Mouse (Mus musculus) midbrain, embryonic 12.5 days (tissue): Measurements from ENCODE around the gene Rtl3. TPM values are rescaled to one million over a fixed set of nuclear protein-coding genes. Genes with fewer than 3 reads are reported as not detected.

Experiments used
- ATAC-seq: fragments of 200-750 bp; cut with Nextera tagmentation; 2 replicates; pipeline ENCODE4 v1.8.0; 2017; ENCODE audit warnings: low read depth, moderate TSS enrichment, moderate library complexity; ENCODE audit not compliant: low FRiP score
- H3K27ac ChIP-seq: fragments of 300-500 bp; sonication (generic); replicated peaks from 2 replicates; pipeline ENCODE4 v1.5.1; 2016; ENCODE audit warnings: mild to moderate bottlenecking
- H3K27me3 ChIP-seq: fragments of 300-500 bp; sonication (generic); 2 replicates; pipeline ENCODE4 v1.6.1; 2016; ENCODE audit warnings: mild to moderate bottlenecking
- H3K36me3 ChIP-seq: fragments of 300-500 bp; sonication (generic); 2 replicates; pipeline ENCODE4 v1.6.1; 2016
- H3K4me1 ChIP-seq: fragments of 300-500 bp; sonication (generic); 2 replicates; pipeline ENCODE4 v1.6.1; 2016
- H3K4me2 ChIP-seq: fragments of 300-500 bp; sonication (generic); replicated peaks from 2 replicates; pipeline ENCODE4 v1.6.1; 2016; ENCODE audit warnings: mild to moderate bottlenecking, moderate library complexity
- H3K4me3 ChIP-seq: fragments of 300-500 bp; sonication (generic); 2 replicates; pipeline ENCODE4 v1.5.1; 2016; ENCODE audit warnings: mild to moderate bottlenecking
- H3K9ac ChIP-seq: fragments of 300-500 bp; sonication (generic); replicated peaks from 2 replicates; pipeline ENCODE4 v1.6.1; 2016; ENCODE audit warnings: mild to moderate bottlenecking, moderate library complexity
- H3K9me3 ChIP-seq: fragments of 300-500 bp; sonication (generic); 2 replicates; pipeline ENCODE4 v1.6.1; 2016; ENCODE audit warnings: mild to moderate bottlenecking
- WGBS: fragments of 180-500 bp; shearing (Covaris S2); methylation state at CpG from one replicate; pipeline ENCODE4 v1.1.7; 2016; 5-methylcytosine and 5-hydroxymethylcytosine counted together
- polyA plus RNA-seq: library from polyadenylated mRNA; unstranded; fragments of >200 nt; fragmentation: Nextera tagmentation; extraction: Ambion mirVana; gene quantifications from 2 replicates; pipeline ENCODE4 v1.2.1, GENCODE M21; 2016

Gene Rtl3
- polyA plus RNA-seq: 4.0 and 11.6 TPM in 2 replicates

GRCm38 (mm10) chrX:106840409-106840808 lies at the start of gene Rtl3:
TSS of gene Rtl3 (minus strand) at chrX:106840644.
- Histone ChIP-seq H3K9me3 (no peaks in the 10 kb centered on the region), H3K9ac (no peak within 1 kb of the TSS), H3K27me3 (no peaks in the 10 kb centered on the region), H3K4me3 (no peak within 1 kb of the TSS), H3K4me1 (no peaks in the 10 kb centered on the region), H3K27ac (no peak within 1 kb of the TSS), H3K4me2 (no peak within 1 kb of the TSS), H3K36me3 (no peaks in the 10 kb centered on the region)
- 76% methylated on average over 7 of the region's 7 CpGs for WGBS
- no peak for ATAC-seq

GRCm38 (mm10) chrX:106872315-106872714 lies 31.9 kb upstream of the Rtl3 start:
- Histone ChIP-seq H3K27me3 (no peaks in the 10 kb centered on the region), H3K4me2 (no peak overlapping the region), H3K4me3 (no peak overlapping the region), H3K4me1 (no peaks in the 10 kb centered on the region), H3K27ac (no peak overlapping the region), H3K36me3 (no peaks in the 10 kb centered on the region), H3K9ac (no peak overlapping the region), H3K9me3 (no peaks in the 10 kb centered on the region)
- 61% methylated on average over 4 of the region's 4 CpGs for WGBS
- no peak for ATAC-seq

GRCm38 (mm10) chrX:106871894-106872293 lies 31.4 kb upstream of the Rtl3 start:
- Histone ChIP-seq H3K9me3 (no peaks in the 10 kb centered on the region), H3K4me3 (no peak overlapping the region), H3K36me3 (no peaks in the 10 kb centered on the region), H3K4me1 (no peaks in the 10 kb centered on the region), H3K27me3 (no peaks in the 10 kb centered on the region), H3K27ac (no peak overlapping the region), H3K9ac (no peak overlapping the region), H3K4me2 (no peak overlapping the region)
- WGBS: 46% methylated on average over 3 of the region's 3 CpGs
- no peak for ATAC-seq

- H3K27ac ChIP-seq: no peak overlapping the region
- no peaks in the 10 kb centered on the region for H3K9me3 ChIP-seq
- no peak overlapping the region for H3K4me2 ChIP-seq
- no peaks in the 10 kb centered on the region for H3K36me3 ChIP-seq
- no peak for ATAC-seq
- no peak overlapping the region for H3K4me3 ChIP-seq
- 68% methylated on average over 3 of the region's 3 CpGs for WGBS
- H3K9ac ChIP-seq: no peak overlapping the region
- no peaks in the 10 kb centered on the region for H3K4me1 ChIP-seq
- no peaks in the 10 kb centered on the region for H3K27me3 ChIP-seq
Measured at GRCm38 (mm10) chrX:106871426-106871825, 31.0 kb upstream of the Rtl3 start.

GRCm38 (mm10) chrX:106853523-106854300 lies 13.3 kb upstream of the Rtl3 start:
- Histone ChIP-seq H3K27me3 (no peaks in the 10 kb centered on the region; the same call in 1 of the 2 replicates), H3K4me1 (no peaks in the 10 kb centered on the region), H3K27ac (no peak overlapping the region), H3K9ac (no peak overlapping the region), H3K4me3 (no peak overlapping the region), H3K4me2 (no peak overlapping the region), H3K9me3 (no peaks in the 10 kb centered on the region), H3K36me3 (no peaks in the 10 kb centered on the region)
- no peak for ATAC-seq
- WGBS: 85% methylated on average over 3 of the region's 3 CpGs

- Histone ChIP-seq H3K4me1 (no peaks in the 10 kb centered on the region), H3K9me3 (no peaks in the 10 kb centered on the region), H3K27ac (no peak overlapping the region), H3K9ac (no peak overlapping the region), H3K27me3 (no peaks in the 10 kb centered on the region), H3K36me3 (no peaks in the 10 kb centered on the region), H3K4me3 (no peak overlapping the region), H3K4me2 (no peak overlapping the region)
- WGBS: 49% methylated on average over 5 of the region's 5 CpGs
- ATAC-seq: no peak
Measured at GRCm38 (mm10) chrX:106839591-106839990, 853 bp downstream of the Rtl3 start.

- Histone ChIP-seq H3K27ac (no peak overlapping the region), H3K4me2 (no peak overlapping the region), H3K9ac (no peak overlapping the region), H3K27me3 (no peaks in the 10 kb centered on the region), H3K9me3 (no peaks in the 10 kb centered on the region), H3K36me3 (no peaks in the 10 kb centered on the region), H3K4me3 (no peak overlapping the region), H3K4me1 (no peaks in the 10 kb centered on the region)
- ATAC-seq: no peak
- 91% methylated on average over 1 of the region's 1 CpGs for WGBS
Measured at GRCm38 (mm10) chrX:106830494-106830893, 9.9 kb downstream of the Rtl3 start.

GRCm38 (mm10) chrX:106809560-106810226 lies 30.8 kb downstream of the Rtl3 start:
- 73% methylated on average over 7 of the region's 7 CpGs for WGBS
- H3K4me3 ChIP-seq: no peak overlapping the region

GRCm38 (mm10) chrX:106804387-106804786 lies 36.1 kb downstream of the Rtl3 start:
- no peak for ATAC-seq
- Histone ChIP-seq H3K9ac (no peak overlapping the region), H3K27ac (no peak overlapping the region), H3K4me1 (no peaks in the 10 kb centered on the region), H3K36me3 (no peaks in the 10 kb centered on the region), H3K27me3 (no peaks in the 10 kb centered on the region), H3K4me3 (no peak overlapping the region), H3K4me2 (no peak overlapping the region), H3K9me3 (no peaks in the 10 kb centered on the region)
- 51% methylated on average over 2 of the region's 2 CpGs for WGBS

More at GRCm38 (mm10) chrX:106809560-106810226, 30.8 kb downstream of the Rtl3 start:
- no peak overlapping the region for H3K9ac ChIP-seq
- no peaks in the 10 kb centered on the region for H3K4me1 ChIP-seq
- H3K36me3 ChIP-seq: no peaks in the 10 kb centered on the region
- no peak overlapping the region for H3K4me2 ChIP-seq
- H3K9me3 ChIP-seq: no peaks in the 10 kb centered on the region
- no peak for ATAC-seq
- H3K27ac ChIP-seq: no peak overlapping the region
- no peaks in the 10 kb centered on the region for H3K27me3 ChIP-seq

- Histone ChIP-seq H3K9ac (no peak overlapping the region), H3K4me3 (no peak overlapping the region), H3K27ac (no peak overlapping the region), H3K36me3 (no peaks in the 10 kb centered on the region), H3K4me2 (no peak overlapping the region), H3K9me3 (no peaks in the 10 kb centered on the region), H3K4me1 (no peaks in the 10 kb centered on the region), H3K27me3 (no peaks in the 10 kb centered on the region)
- ATAC-seq: peak; percentile 30; the same call in 1 of the 2 replicates
- WGBS: 4% methylated on average over 2 of the region's 2 CpGs
Measured at GRCm38 (mm10) chrX:106794686-106795085, 45.8 kb downstream of the Rtl3 start.
